Mouse (Mus musculus) layer of hippocampus, postnatal 14 days (tissue): Measurements from ENCODE around the gene Cdca3. TPM values are rescaled to one million over a fixed set of nuclear protein-coding genes. Genes with fewer than 3 reads are reported as not detected.
"Not testable (repeated sequence)": the region's sequence is repeated elsewhere in the genome, so short reads cannot be mapped to it uniquely, and the experiment has no call there.

Source experiments
- DNase-seq, 2 experiments: peaks; one replicate each; pipeline ENCODE4 v3.0.0; 2021 to 2022; ENCODE audit warnings: low spot score in 2 of 2, mixed read lengths in 1 of 2
- total RNA-seq, 2 experiments: library from RNA; stranded (reverse); gene quantifications; 2 replicates each; pipeline ENCODE4 v1.2.3; 2021

Gene Cdca3
- total RNA-seq, 2 experiments from 2014 or later: 2.0 to 3.4 TPM

- peak; percentile 53 to 65 for DNase-seq
These were observed 20.9 kb upstream of the Cdca3 start, which contains the start of gene Spsb2 for GRCm38 (mm10) chr6:124808358-124809012. Spsb2 (plus strand) TSS chr6:124808661.

DNA sequence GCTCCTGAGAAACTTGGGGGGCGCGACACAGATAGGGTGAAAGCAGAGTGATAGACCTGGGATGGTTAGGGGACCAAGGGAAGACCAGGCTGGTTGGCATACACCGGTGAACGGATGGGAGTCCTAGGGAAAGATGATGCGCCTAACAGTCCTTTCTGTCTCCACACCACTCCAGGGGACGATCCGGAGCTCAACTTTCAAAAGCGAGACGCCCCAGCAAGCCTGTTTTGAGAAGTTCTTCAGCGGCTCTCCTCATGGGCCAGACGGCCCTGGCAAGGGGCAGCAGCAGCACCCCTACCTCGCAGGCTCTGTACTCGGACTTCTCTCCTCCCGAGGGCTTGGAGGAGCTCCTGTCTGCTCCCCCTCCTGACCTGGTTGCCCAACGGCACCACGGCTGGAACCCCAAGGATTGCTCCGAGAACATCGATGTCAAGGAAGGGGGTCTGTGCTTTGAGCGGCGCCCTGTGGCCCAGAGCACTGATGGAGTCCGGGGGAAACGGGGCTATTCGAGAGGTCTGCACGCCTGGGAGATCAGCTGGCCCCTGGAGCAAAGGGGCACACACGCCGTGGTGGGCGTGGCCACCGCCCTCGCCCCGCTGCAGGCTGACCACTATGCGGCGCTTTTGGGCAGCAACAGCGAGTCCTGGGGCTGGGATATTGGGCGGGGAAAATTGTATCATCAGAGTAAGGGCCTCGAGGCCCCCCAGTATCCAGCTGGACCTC, 20.1 kb upstream of the Cdca3 start:
- DNase-seq: peak; percentile 72 to 73

DNA sequence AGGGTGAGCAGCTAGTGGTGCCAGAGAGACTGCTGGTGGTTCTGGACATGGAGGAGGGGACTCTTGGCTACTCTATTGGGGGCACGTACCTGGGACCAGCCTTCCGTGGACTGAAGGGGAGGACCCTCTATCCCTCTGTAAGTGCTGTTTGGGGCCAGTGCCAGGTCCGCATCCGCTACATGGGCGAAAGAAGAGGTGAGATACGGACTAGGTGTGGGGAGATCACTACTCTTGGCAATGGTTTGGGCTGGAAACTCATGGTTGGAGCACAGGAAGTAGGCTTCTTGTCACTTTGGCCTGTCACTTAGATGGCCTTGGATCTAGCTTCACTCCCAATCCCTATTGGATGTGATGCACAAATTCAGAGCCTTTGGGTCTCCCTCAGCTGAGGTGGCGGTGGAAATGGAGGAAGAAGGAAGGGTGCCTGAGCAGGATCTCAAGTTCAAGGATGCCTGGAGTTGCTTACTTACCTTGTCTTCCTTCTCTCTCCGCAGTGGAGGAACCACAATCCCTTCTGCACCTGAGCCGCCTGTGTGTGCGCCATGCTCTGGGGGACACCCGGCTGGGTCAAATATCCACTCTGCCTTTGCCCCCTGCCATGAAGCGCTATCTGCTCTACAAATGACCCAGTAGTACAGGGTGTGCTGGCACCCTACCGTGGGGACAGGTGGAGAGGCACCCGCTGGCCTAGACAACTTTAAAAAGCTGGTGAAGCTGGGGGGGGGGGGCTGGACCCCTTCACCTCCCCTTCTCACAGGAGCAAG, 19.4 kb upstream of the Cdca3 start:
- no peak for DNase-seq

DNA sequence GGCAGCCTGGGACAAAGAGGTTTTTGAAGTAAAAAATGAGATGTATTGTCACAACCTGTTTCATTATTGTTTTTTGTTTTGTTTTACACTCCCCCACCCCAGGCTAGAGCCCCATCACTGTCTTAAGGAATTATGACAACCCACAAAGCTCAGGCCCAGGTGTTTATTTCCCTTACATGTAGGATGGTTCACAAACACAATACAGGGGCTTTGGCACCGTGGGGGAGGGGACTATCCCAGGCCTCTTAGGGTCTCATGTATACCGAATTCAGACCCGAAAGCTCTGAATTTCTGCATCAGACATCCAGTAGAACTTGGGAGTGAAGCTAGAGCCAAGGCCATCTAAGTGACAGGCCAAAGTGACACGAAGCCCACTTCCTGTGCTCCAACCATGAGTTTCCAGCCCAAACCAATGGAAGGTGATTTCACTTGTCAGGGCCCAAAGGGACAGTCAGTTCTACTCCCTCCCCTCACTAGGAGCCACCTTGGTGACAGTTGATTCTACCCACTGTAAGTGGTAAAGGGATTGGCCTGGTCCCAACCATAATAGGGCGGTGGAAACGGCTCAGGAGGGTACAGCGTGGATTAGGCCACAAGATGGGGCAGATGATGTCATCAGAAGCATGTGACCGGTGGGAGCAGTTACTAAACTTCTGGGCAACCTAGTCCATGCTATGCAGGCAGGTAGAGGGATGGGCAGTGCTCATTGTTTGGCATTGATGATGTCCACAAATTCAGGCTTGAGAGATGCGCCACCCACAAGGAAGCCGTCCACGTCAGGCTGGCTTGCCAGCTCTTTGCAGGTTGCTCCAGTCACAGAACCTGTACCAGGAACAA, 18.6 kb upstream of the Cdca3 start:
- not testable (repeated sequence) for DNase-seq

- DNase-seq: no peak
These were observed 18.0 kb upstream of the Cdca3 start for GRCm38 (mm10) chr6:124811403-124811665.

DNA sequence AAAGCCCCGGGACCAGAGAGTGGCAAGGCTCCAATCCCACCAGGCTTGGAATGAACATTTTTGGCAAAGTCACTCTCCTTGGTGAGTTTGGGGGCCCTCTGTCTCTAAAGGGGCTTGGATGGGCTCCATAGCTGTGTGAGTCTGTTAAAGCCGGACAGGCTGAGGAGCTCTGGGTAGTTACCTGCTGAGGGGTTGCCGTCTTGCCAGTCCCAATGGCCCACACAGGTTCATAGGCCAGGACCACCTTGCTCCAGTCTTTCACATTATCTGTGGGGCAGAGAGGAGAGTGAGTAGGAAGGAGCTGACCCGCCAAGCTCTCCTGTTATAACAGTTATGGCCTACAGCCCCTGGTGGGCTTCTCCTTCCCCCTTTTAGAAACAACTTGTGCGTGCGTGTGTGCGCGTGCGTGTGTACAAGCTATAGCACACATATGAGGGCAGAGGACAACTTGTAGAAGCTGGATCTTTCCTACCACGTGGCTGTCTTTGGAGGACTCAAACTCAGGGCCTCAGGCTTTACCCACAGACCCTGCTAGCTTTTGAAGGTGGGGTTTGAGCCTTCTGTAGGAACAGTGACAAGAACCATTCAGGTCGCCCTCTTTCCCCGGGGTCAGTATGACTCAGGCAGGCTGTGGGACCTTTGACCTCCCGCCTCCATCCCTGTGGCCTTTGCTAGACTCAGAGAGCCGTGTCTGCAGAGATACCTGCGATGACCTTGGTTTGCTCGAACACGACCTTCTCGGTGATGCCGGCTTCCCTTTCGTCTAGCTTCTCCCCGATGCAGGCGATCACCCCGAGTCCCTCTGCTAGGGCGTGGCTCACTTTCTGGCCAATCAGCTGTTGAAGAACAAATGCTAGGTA, 17.4 kb upstream of the Cdca3 start:
- DNase-seq: no peak

DNA sequence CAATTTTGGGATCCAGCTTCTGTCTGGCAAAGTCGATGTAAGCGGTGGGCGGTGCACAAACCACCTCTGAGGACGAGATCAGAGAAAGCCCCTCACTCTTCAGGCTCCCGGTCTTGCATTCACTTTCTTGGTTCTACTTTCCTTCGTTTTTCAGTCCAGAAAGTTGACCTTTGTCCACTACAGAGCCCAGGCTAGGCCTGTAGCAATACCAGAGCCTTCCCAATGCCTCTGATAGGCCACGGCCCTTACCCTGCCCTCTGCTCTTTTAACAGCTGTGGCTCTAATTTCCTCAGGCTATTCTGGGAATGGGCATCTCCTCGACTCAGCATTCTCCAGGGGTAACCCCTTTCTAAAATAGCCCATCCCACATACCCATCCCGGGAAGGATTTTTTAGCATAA, 16.5 kb upstream of the Cdca3 start:
- DNase-seq: no peak

- DNase-seq: peak; percentile 62 to 75
These were observed 15.9 kb upstream of the Cdca3 start for GRCm38 (mm10) chr6:124813496-124813895.

- peak; percentile 85 to 93 for DNase-seq
These were observed 15.4 kb upstream of the Cdca3 start, which contains the start of gene Tpi1 for GRCm38 (mm10) chr6:124813933-124814332. Tpi1 (minus strand) TSS chr6:124814296.

DNA sequence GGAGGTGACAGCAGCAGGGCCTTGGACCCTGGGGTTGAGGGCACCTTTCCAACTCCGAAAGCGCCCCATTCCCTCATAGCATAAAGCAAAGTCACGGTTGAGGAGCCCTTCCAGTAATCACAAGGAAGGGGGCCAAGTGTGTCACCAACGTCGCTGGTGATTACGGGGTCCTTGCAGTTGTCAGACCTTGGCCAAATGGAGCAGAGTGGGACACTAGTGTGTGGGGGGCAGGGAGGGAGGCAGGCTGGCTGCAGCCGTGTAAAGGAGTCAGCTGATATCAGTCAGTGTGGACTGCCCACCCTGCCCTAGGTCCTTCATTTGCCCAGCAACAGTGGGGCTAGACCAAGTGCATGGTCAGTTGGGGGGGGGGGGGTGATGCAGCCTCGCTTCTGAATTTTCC, 14.9 kb upstream of the Cdca3 start:
- no peak for DNase-seq

DNA sequence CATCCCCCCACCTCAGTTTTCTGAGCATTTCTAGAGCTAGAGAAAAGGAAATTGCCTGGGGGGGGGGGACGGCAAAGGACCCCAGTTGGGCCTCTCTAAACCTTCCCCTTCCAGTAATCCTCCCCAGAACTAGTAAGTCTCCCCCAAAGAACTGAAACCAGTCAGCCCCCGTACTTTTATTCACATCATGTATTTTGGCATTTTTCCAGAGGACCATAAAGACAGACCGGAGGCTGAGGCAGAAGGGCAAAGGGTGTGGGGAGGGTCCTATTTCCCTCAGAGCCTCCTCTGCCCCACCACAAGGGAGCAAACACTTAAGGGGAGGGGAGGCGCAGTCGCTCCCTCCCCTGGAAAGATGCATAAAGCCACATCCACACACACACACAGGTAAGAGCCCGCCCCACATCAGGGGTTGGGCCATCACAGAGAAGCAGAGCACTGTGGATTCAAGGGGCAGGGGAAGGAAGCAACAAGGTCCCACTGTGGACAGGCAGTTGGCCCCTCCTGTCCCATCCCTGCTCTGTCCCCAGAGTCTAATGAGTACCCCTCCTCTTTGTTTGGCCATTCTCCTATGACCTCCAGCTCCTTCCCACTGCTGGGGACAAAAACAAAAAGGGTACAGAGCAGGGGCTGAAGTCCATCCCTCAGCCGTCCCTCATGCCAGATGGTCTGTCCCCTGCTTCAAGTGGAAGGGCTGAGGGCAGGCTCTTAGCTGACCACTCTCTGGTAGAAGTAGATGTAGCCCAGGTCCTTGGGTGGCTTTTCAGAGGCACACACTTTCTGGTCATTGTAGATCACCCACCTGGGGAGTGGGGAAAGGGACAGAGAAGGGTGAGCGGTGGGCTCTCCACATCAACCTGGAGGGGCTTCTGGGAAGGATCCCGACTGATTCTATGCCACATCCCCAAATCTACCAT, 14.2 kb upstream of the Cdca3 start:
- no peak for DNase-seq

DNA sequence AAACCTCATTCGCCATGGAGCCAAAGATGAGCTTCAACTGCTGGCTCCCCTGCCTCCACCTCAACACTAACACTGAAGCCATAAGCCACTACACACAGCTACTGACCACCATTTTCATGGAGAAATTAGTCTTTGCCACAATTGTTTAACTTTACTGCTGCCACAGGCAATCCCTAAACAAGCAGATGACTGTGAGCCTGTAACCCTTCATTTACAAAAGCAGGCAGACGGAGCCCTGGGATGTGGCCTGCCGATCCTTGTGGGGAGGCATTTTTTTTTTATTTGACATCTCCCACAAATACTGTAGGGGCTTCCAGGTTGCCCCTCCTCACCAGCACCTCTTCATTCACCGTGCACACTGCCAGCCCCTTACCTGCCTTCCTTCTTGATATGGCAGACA, 12.7 kb upstream of the Cdca3 start:
- DNase-seq: no peak

DNA sequence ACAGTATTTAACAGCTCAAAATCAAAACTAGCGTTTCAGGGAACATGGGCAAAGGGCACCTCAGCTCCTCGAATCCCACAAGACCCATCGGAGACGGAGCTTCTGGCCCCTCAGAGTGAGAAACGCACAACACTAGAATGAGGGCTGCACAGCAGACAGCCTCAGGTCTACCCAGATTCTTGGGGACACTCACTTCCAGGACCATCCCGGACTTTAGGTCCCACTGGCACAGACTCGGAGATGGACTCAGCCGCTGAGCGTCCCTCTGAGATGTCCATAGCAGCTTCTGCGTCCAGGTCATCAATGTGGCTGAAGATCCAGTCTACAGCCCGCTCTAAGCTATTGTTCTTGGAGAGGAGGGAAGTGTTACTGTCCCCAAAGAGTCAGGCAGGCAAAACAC, 12.2 kb upstream of the Cdca3 start:
- DNase-seq: no peak

- DNase-seq: no peak
These were observed 11.8 kb upstream of the Cdca3 start for GRCm38 (mm10) chr6:124817563-124817962.

- no peak for DNase-seq
These were observed 11.4 kb upstream of the Cdca3 start for GRCm38 (mm10) chr6:124817971-124818370.

- DNase-seq: no peak
These were observed 8.5 kb upstream of the Cdca3 start for GRCm38 (mm10) chr6:124820891-124821290.

GRCm38 (mm10) chr6:124822049-124822448, 7.3 kb upstream of the Cdca3 start:
- no peak for DNase-seq

DNA sequence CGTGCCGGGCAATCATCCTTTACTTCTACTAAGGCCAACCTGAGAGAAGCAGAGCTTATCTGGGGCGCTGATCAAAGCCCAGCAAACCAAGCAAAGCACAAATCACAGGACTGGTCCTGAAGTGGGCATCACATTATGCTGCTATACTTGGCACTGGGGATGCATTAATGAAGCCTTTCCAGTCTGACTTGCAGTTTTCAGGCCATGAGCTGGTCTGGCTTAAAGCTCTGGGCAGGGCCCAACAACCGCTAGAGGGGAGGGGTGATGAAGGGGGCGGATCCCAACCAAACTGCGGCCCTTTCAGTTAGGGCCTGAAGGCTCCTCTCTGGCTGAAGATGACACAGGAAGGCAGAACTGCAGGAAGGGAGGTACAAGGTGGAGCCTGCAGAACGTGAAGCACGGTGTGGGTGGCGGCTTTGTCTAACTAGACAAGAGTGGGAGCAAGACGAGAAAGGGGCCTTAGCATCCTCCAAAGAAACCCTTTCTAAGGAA, 1.2 kb upstream of the Cdca3 start:
- peak in 1 of 2 experiments; percentile 34 for DNase-seq
